Mouse (Mus musculus) liver, embryonic 15.5 days (tissue): ENCODE measurements around the gene Prss23. TPM values are rescaled to one million over a fixed set of nuclear protein-coding genes. Genes with fewer than 3 reads are reported as not detected.

Experiments used
- ATAC-seq: fragments of 200-750 bp; cut with Nextera tagmentation; 2 replicates; pipeline ENCODE4 v1.8.0; 2017; ENCODE audit warnings: moderate number of reproducible peaks, mild to moderate bottlenecking, moderate library complexity; ENCODE audit not compliant: insufficient read depth
- H3K27ac ChIP-seq: fragments of 300-500 bp; sonication (generic); replicated peaks from 2 replicates; pipeline ENCODE4 v1.5.1; 2015; ENCODE audit warnings: mild to moderate bottlenecking, inconsistent platforms
- H3K27me3 ChIP-seq: fragments of 300-500 bp; sonication (generic); 2 replicates; pipeline ENCODE4 v1.6.1; 2015; ENCODE audit warnings: mild to moderate bottlenecking, inconsistent platforms
- H3K36me3 ChIP-seq: fragments of 300-500 bp; sonication (generic); replicated peaks from 2 replicates; pipeline ENCODE4 v1.6.1; 2015; ENCODE audit warnings: moderate library complexity, mild to moderate bottlenecking, inconsistent platforms
- H3K4me1 ChIP-seq: fragments of 300-500 bp; sonication (generic); replicated peaks from 2 replicates; pipeline ENCODE4 v1.6.1; 2015; ENCODE audit warnings: inconsistent platforms
- H3K4me2 ChIP-seq: fragments of 300-500 bp; sonication (generic); 2 replicates; pipeline ENCODE4 v1.6.1; 2015; ENCODE audit warnings: moderate library complexity, mild to moderate bottlenecking, inconsistent platforms
- H3K4me3 ChIP-seq: fragments of 300-500 bp; sonication (generic); replicated peaks from 2 replicates; pipeline ENCODE4 v1.5.1; 2015; ENCODE audit warnings: mild to moderate bottlenecking, inconsistent platforms
- H3K9ac ChIP-seq: fragments of 300-500 bp; sonication (generic); 2 replicates; pipeline ENCODE4 v1.6.1; 2015; ENCODE audit warnings: moderate library complexity, mild to moderate bottlenecking, inconsistent platforms
- H3K9me3 ChIP-seq: fragments of 300-500 bp; sonication (generic); replicated peaks from 2 replicates; pipeline ENCODE4 v1.6.1; 2016; ENCODE audit warnings: inconsistent platforms
- WGBS: fragments of 180-500 bp; shearing (Covaris S2); methylation state at CpG from one replicate; pipeline ENCODE4 v1.1.7; 2015; ENCODE audit warnings: mixed read lengths; ENCODE audit not compliant: insufficient replicate concordance; 5-methylcytosine and 5-hydroxymethylcytosine counted together
- polyA plus RNA-seq: library from polyadenylated mRNA; unstranded; fragments of >200 nt; fragmentation: Nextera tagmentation; extraction: Ambion mirVana; gene quantifications from 2 replicates; pipeline ENCODE4 v1.2.1, GENCODE M21; 2015

The Prss23 gene
- 3.9 and 4.2 TPM in 2 replicates for polyA plus RNA-seq

- no peak within 1 kb of the TSS for H3K4me3 ChIP-seq
- no peak within 1 kb of the TSS for H3K9ac ChIP-seq
- H3K9me3 ChIP-seq = no peaks in the 10 kb centered on the region
- WGBS = 43% methylated on average over 16 of the region's 16 CpGs
- no peak within 1 kb of the TSS for H3K4me2 ChIP-seq
- no peak for ATAC-seq
- no peaks in the 10 kb centered on the region for H3K4me1 ChIP-seq
- peaks cover 3% of the 10 kb centered on the region for H3K27me3 ChIP-seq
- no peaks in the 10 kb centered on the region for H3K36me3 ChIP-seq
- H3K27ac ChIP-seq = no peak within 1 kb of the TSS
Measured at GRCm38 (mm10) chr7:89526731-89527429, at the start of gene Prss23. TSS of gene Prss23 (minus strand) at chr7:89527187.

GRCm38 (mm10) chr7:89576127-89576526, 49.1 kb upstream of the Prss23 start:
- 65% methylated on average over 3 of the region's 3 CpGs for WGBS
- Histone ChIP-seq H3K27me3 (no peaks in the 10 kb centered on the region), H3K4me2 (no peak overlapping the region), H3K27ac (no peak overlapping the region), H3K4me3 (no peak overlapping the region), H3K4me1 (no peaks in the 10 kb centered on the region), H3K9ac (no peak overlapping the region), H3K36me3 (no peaks in the 10 kb centered on the region), H3K9me3 (no peaks in the 10 kb centered on the region)
- ATAC-seq = no peak

- Histone ChIP-seq H3K4me3 (no peak overlapping the region), H3K4me2 (no peak overlapping the region), H3K27ac (no peak overlapping the region), H3K36me3 (no peaks in the 10 kb centered on the region), H3K9ac (no peak overlapping the region), H3K9me3 (no peaks in the 10 kb centered on the region), H3K27me3 (no peaks in the 10 kb centered on the region), H3K4me1 (no peaks in the 10 kb centered on the region)
- WGBS = 74% methylated on average over 2 of the region's 2 CpGs
- no peak for ATAC-seq
Measured at GRCm38 (mm10) chr7:89564569-89564968, 37.6 kb upstream of the Prss23 start.

- H3K9me3 ChIP-seq = no peaks in the 10 kb centered on the region
- 85% methylated on average over 2 of the region's 2 CpGs for WGBS
- no peak overlapping the region for H3K4me3 ChIP-seq
- no peaks in the 10 kb centered on the region for H3K4me1 ChIP-seq
- H3K27me3 ChIP-seq = no peaks in the 10 kb centered on the region
- ATAC-seq = no peak
- no peak overlapping the region for H3K27ac ChIP-seq
- H3K36me3 ChIP-seq = no peaks in the 10 kb centered on the region
- H3K9ac ChIP-seq = no peak overlapping the region
- H3K4me2 ChIP-seq = no peak overlapping the region
Measured at GRCm38 (mm10) chr7:89563501-89563900, 36.5 kb upstream of the Prss23 start.

- Histone ChIP-seq H3K27ac (no peak overlapping the region), H3K27me3 (no peaks in the 10 kb centered on the region), H3K4me3 (no peak overlapping the region), H3K9ac (no peak overlapping the region), H3K36me3 (no peaks in the 10 kb centered on the region), H3K4me1 (no peaks in the 10 kb centered on the region), H3K9me3 (no peaks in the 10 kb centered on the region), H3K4me2 (no peak overlapping the region)
- WGBS = 57% methylated on average over 2 of the region's 2 CpGs
- ATAC-seq = no peak
Measured at GRCm38 (mm10) chr7:89562140-89562539, 35.2 kb upstream of the Prss23 start.

- Histone ChIP-seq H3K4me2 (no peak overlapping the region), H3K27me3 (no peaks in the 10 kb centered on the region), H3K9me3 (no peaks in the 10 kb centered on the region), H3K36me3 (no peaks in the 10 kb centered on the region), H3K4me1 (no peaks in the 10 kb centered on the region), H3K27ac (no peak overlapping the region), H3K9ac (no peak overlapping the region), H3K4me3 (no peak overlapping the region)
- no peak for ATAC-seq
- 43% methylated on average over 3 of the region's 3 CpGs for WGBS
Measured at GRCm38 (mm10) chr7:89560939-89561338, 34.0 kb upstream of the Prss23 start.

- Histone ChIP-seq H3K4me2 (no peak overlapping the region), H3K9me3 (no peaks in the 10 kb centered on the region), H3K27ac (no peak overlapping the region), H3K27me3 (no peaks in the 10 kb centered on the region), H3K9ac (no peak overlapping the region), H3K36me3 (no peaks in the 10 kb centered on the region), H3K4me3 (no peak overlapping the region), H3K4me1 (no peaks in the 10 kb centered on the region)
- no peak for ATAC-seq
- WGBS = 51% methylated on average over 4 of the region's 4 CpGs
Measured at GRCm38 (mm10) chr7:89559633-89560032, 32.6 kb upstream of the Prss23 start.

- no peak for ATAC-seq
- no peaks in the 10 kb centered on the region for H3K9me3 ChIP-seq
- H3K27me3 ChIP-seq = no peaks in the 10 kb centered on the region
- WGBS = 69% methylated on average over 4 of the region's 4 CpGs
- no peak overlapping the region for H3K9ac ChIP-seq
- H3K4me1 ChIP-seq = no peaks in the 10 kb centered on the region
- H3K36me3 ChIP-seq = no peaks in the 10 kb centered on the region
- H3K4me2 ChIP-seq = no peak overlapping the region
- H3K4me3 ChIP-seq = no peak overlapping the region
- H3K27ac ChIP-seq = no peak overlapping the region
Measured at GRCm38 (mm10) chr7:89559105-89559504, 32.1 kb upstream of the Prss23 start.

- no peaks in the 10 kb centered on the region for H3K4me1 ChIP-seq
- no peak overlapping the region for H3K27ac ChIP-seq
- no peaks in the 10 kb centered on the region for H3K9me3 ChIP-seq
- no peak overlapping the region for H3K4me2 ChIP-seq
- no peaks in the 10 kb centered on the region for H3K36me3 ChIP-seq
- no peak overlapping the region for H3K4me3 ChIP-seq
- no peaks in the 10 kb centered on the region for H3K27me3 ChIP-seq
- no peak overlapping the region for H3K9ac ChIP-seq
- ATAC-seq = no peak
- 67% methylated on average over 11 of the region's 11 CpGs for WGBS
Measured at GRCm38 (mm10) chr7:89558446-89559039, 31.6 kb upstream of the Prss23 start.

GRCm38 (mm10) chr7:89557056-89557455, 30.1 kb upstream of the Prss23 start:
- Histone ChIP-seq H3K27me3 (no peaks in the 10 kb centered on the region), H3K9ac (no peak overlapping the region), H3K4me2 (no peak overlapping the region), H3K4me3 (no peak overlapping the region), H3K9me3 (no peaks in the 10 kb centered on the region), H3K36me3 (no peaks in the 10 kb centered on the region), H3K4me1 (no peaks in the 10 kb centered on the region), H3K27ac (no peak overlapping the region)
- 65% methylated on average over 5 of the region's 5 CpGs for WGBS
- no peak for ATAC-seq

- Histone ChIP-seq H3K4me3 (no peak overlapping the region), H3K4me2 (no peak overlapping the region), H3K4me1 (no peaks in the 10 kb centered on the region), H3K36me3 (no peaks in the 10 kb centered on the region), H3K9ac (no peak overlapping the region), H3K9me3 (no peaks in the 10 kb centered on the region), H3K27ac (no peak overlapping the region), H3K27me3 (no peaks in the 10 kb centered on the region)
- no peak for ATAC-seq
- 54% methylated on average over 4 of the region's 4 CpGs for WGBS
Measured at GRCm38 (mm10) chr7:89556652-89557051, 29.7 kb upstream of the Prss23 start.

GRCm38 (mm10) chr7:89555170-89555569, 28.2 kb upstream of the Prss23 start:
- Histone ChIP-seq H3K36me3 (no peaks in the 10 kb centered on the region), H3K4me2 (no peak overlapping the region), H3K9ac (no peak overlapping the region), H3K9me3 (no peaks in the 10 kb centered on the region), H3K4me3 (no peak overlapping the region), H3K27ac (no peak overlapping the region), H3K27me3 (no peaks in the 10 kb centered on the region), H3K4me1 (no peaks in the 10 kb centered on the region)
- 59% methylated on average over 4 of the region's 4 CpGs for WGBS
- ATAC-seq = no peak
